Mouse (Mus musculus): ENCODE measurements around the gene Sorcs3.

- TF ChIP-seq ZNF384 (IDR thresholded peaks at IDR 0.05; ENCODE audit: low read depth, low read length) = no peak
- TF ChIP-seq MAZ (IDR thresholded peaks at IDR 0.05; ENCODE audit: low read depth, low read length) = no peak
- no peak for TF ChIP-seq MYB (IDR thresholded peaks at IDR 0.05; ENCODE audit: low read depth, low read length)
- no peak for TF ChIP-seq CTCF (IDR thresholded peaks at IDR 0.05 in 2 of 3, conservative IDR thresholded peaks at IDR 0.05 in 1 of 3; ENCODE audit: control insufficient read depth in 1 of 3, insufficient read depth in 1 of 3, low read depth in 2 of 3, low read length in 3 of 3, poor library complexity in 1 of 3, severe bottlenecking in 1 of 3)
- no peak for TF ChIP-seq BHLHE40 (IDR thresholded peaks at IDR 0.05; ENCODE audit: borderline replicate concordance, low read depth, low read length)
- no peak for TF ChIP-seq JUND (IDR thresholded peaks at IDR 0.05; ENCODE audit: low read depth, low read length)
- no peak for TF ChIP-seq POLR2A (IDR thresholded peaks at IDR 0.05; ENCODE audit: control insufficient read depth in 1 of 2, insufficient read depth in 1 of 2, low read depth in 1 of 2, low read length in 2 of 2, poor library complexity in 1 of 2)
- no peak for TF ChIP-seq NRF1 (IDR thresholded peaks at IDR 0.05; ENCODE audit: insufficient read depth, low read depth, low read length, poor library complexity, severe bottlenecking)
- no peak for TF ChIP-seq MAFK (IDR thresholded peaks at IDR 0.05; ENCODE audit: borderline replicate concordance, low read depth, low read length)
- TF ChIP-seq CHD2 (IDR thresholded peaks at IDR 0.05; ENCODE audit: low read length) = no peak
- no peak for TF ChIP-seq ZC3H11A (IDR thresholded peaks at IDR 0.05; ENCODE audit: low read depth, low read length)
- no peak for TF ChIP-seq E2F4 (IDR thresholded peaks at IDR 0.05; ENCODE audit: borderline replicate concordance, low read depth, low read length)
- no peak for TF ChIP-seq POLR2AphosphoS5 (IDR thresholded peaks at IDR 0.05; ENCODE audit: borderline replicate concordance, low read depth, low read length)
These were observed 379.2 kb downstream of the Sorcs3 start for GRCm38 (mm10) chr19:48584938-48585560.
